Mouse (Mus musculus) v-Abl transformed pro-B cells (cell line): ENCODE results near the gene Atp1a1.

Experiments
- in situ Hi-C, 2 experiments: fragments of 400-800 bp; cut with MboI; formaldehyde crosslinking; loops; one replicate each; pipeline ENCODE4 v1.15.1; 2025; ENCODE audit not compliant: unreplicated experiment in 2 of 2

Gene Atp1a1

GRCm38 (mm10) chr3:101526603-101527002, 77.9 kb downstream of the Atp1a1 start:
- in situ Hi-C loops, result no loop called here
